Comparison of ENCODE assay signal across 29 mouse cellular contexts in the genomic region with DNA sequence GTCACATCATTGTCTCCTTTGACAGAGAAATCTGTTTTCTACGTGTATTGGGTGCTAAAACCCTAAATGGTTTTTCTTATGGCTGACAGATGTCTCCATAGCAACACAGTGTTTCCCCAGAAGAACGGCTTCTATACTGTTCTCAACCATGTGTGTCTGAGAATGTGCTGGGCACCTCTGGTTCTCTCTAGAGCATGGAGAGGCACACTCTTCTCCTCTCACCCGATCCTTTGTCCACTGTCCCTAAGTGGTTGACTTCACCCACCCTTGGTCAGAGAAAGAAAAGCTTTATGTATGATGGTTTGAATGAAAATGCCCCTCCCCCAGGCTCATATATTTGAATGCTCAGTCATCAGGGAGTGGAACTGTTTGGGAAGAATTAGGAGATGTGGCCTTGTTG. TPM values are rescaled to one million over a fixed set of nuclear protein-coding genes. Genes with fewer than 3 reads are reported as not detected.
DNase-seq lines count a peak whose midpoint lies in the region; ATAC-seq and TF ChIP-seq lines count a peak whose summit lies in the region.
"Had no signal": no experiment of that assay in that cellular context is flagged by ENCODE, and none has a peak within 500 bp of the region (broad histone marks: within the 10 kb centered on the region; RNA-seq: fewer than 3 reads in every experiment).

No protein-coding gene starts in this region.

- no peak for ATAC-seq in midbrain, postnatal 0 days (ENCODE audit: low FRiP score)
- ATAC-seq in hindbrain, embryonic 14.5 days (ENCODE audit: low FRiP score): no peak
- ATAC-seq in stomach, postnatal 0 days (ENCODE audit: low FRiP score, low TSS enrichment): no peak
- ATAC-seq: midbrain, embryonic 16.5 days had no signal

- no peaks in the 10 kb centered on the region for H3K27me3 ChIP-seq in midbrain, postnatal 0 days (ENCODE audit: insufficient read depth, low read length)
- no peaks in the 10 kb centered on the region for H3K27me3 ChIP-seq in midbrain, embryonic 10.5 days (ENCODE audit: low read depth, poor library complexity, severe bottlenecking)
- no peaks in the 10 kb centered on the region for H3K27me3 ChIP-seq in hindbrain, embryonic 14.5 days (ENCODE audit: control insufficient read depth, insufficient read depth, low read length)
- no peaks in the 10 kb centered on the region for H3K27me3 ChIP-seq in stomach, postnatal 0 days (ENCODE audit: control insufficient read depth, insufficient read depth, low read length)
- H3K27me3 ChIP-seq: heart, embryonic 12.5 days; limb, embryonic 12.5 days; liver, embryonic 15.5 days had no signal

- DNase-seq in embryo, embryonic 11 days: peak; percentile 14
- DNase-seq in embryo, embryonic 9.5 days (ENCODE audit: extremely low spot score): no peak
- DNase-seq in midbrain, postnatal 0 days (ENCODE audit: low spot score): peak; percentile 49
- DNase-seq in midbrain, embryonic 10.5 days (ENCODE audit: low spot score): no peak
- peak; percentile 32 for DNase-seq in hindbrain, embryonic 14.5 days (ENCODE audit: low spot score)
- no peak for DNase-seq in urinary bladder, postnatal 36 days (ENCODE audit: low spot score in 2 of 2)
- DNase-seq in stomach, postnatal 0 days (ENCODE audit: low spot score): no peak
- DNase-seq: adrenal gland, adult 8-10 months; cerebellum, adult 8-10 months; cerebellum, postnatal 25 days; gastrocnemius, postnatal 36 days; heart, adult 2 months; kidney, adult 18-20 months; kidney, postnatal 36 days; lung, embryonic 14.5 days; lung, postnatal 14 days; right cerebral cortex, adult 18-20 months; spleen, adult 18-20 months; thymus, postnatal 14 days had no signal

- H3K27ac ChIP-seq in midbrain, postnatal 0 days (ENCODE audit: low read depth, low read length): no peak overlapping the region
- H3K27ac ChIP-seq in midbrain, embryonic 10.5 days (replicated peaks): no peak overlapping the region
- H3K27ac ChIP-seq in hindbrain, embryonic 14.5 days: no peak overlapping the region
- no peak overlapping the region for H3K27ac ChIP-seq in stomach, postnatal 0 days (replicated peaks)
- H3K27ac ChIP-seq: heart, adult 2 months; layer of hippocampus, adult 2 months; left cerebral cortex, adult 2 months; limb, embryonic 12.5 days; liver, embryonic 15.5 days had no signal

- WGBS in midbrain, postnatal 0 days: 30% methylated on average over 3 of the region's 3 CpGs
- WGBS in midbrain, embryonic 10.5 days: 55% methylated on average over 3 of the region's 3 CpGs
- WGBS in hindbrain, embryonic 14.5 days: 10% methylated on average over 3 of the region's 3 CpGs
- WGBS in stomach, postnatal 0 days: 79% methylated on average over 3 of the region's 3 CpGs

- no peak for TF ChIP-seq CTCF in midbrain, postnatal 0 days (IDR thresholded peaks at IDR 0.05)
- TF ChIP-seq CTCF in stomach, postnatal 0 days (IDR thresholded peaks at IDR 0.05; ENCODE audit: low read depth): no peak

- no peak overlapping the region for H3K4me3 ChIP-seq in midbrain, postnatal 0 days (ENCODE audit: low read depth, low read length)
- H3K4me3 ChIP-seq in midbrain, embryonic 10.5 days: no peak overlapping the region
- no peak overlapping the region for H3K4me3 ChIP-seq in hindbrain, embryonic 14.5 days (replicated peaks; ENCODE audit: low read length)
- no peak overlapping the region for H3K4me3 ChIP-seq in stomach, postnatal 0 days (ENCODE audit: low read depth, low read length)
- H3K4me3 ChIP-seq: erythroblast, embryonic 14.5 days; heart, adult 2 months; heart, embryonic 12.5 days; layer of hippocampus, adult 2 months; left cerebral cortex, adult 2 months; limb, embryonic 12.5 days; liver, embryonic 15.5 days; myocyte had no signal

- TF ChIP-seq EP300 in stomach, postnatal 0 days (optimal IDR thresholded peaks at IDR 0.05): no peak

- H3K4me1 ChIP-seq in midbrain, postnatal 0 days (ENCODE audit: insufficient read depth, low read length): no peaks in the 10 kb centered on the region
- 0 out of 2 replicates have a peak, but pooled peaks cover 10% of the 10 kb centered on the region for H3K4me1 ChIP-seq in midbrain, embryonic 10.5 days
- H3K4me1 ChIP-seq in hindbrain, embryonic 14.5 days (replicated peaks; ENCODE audit: control insufficient read depth, insufficient read depth, low read length): no peaks in the 10 kb centered on the region
- H3K4me1 ChIP-seq in stomach, postnatal 0 days (replicated peaks; ENCODE audit: control insufficient read depth, insufficient read depth): no peaks in the 10 kb centered on the region
- H3K4me1 ChIP-seq: heart, embryonic 12.5 days; limb, embryonic 12.5 days had no signal

- no peaks in the 10 kb centered on the region for H3K9me3 ChIP-seq in midbrain, postnatal 0 days (ENCODE audit: low read length)
- no peaks in the 10 kb centered on the region for H3K9me3 ChIP-seq in midbrain, embryonic 10.5 days (replicated peaks)
- no peaks in the 10 kb centered on the region for H3K9me3 ChIP-seq in hindbrain, embryonic 14.5 days (ENCODE audit: control insufficient read depth, low read length)
- no peaks in the 10 kb centered on the region for H3K9me3 ChIP-seq in stomach, postnatal 0 days (ENCODE audit: control insufficient read depth, low read length)
- H3K9me3 ChIP-seq: G1E; heart, embryonic 12.5 days; limb, embryonic 12.5 days; liver, embryonic 15.5 days had no signal

- H3K4me2 ChIP-seq in midbrain, postnatal 0 days (ENCODE audit: low read depth, low read length, poor library complexity, severe bottlenecking): no peak overlapping the region
- no peak overlapping the region for H3K4me2 ChIP-seq in hindbrain, embryonic 14.5 days (replicated peaks)
- H3K4me2 ChIP-seq in stomach, postnatal 0 days (replicated peaks; ENCODE audit: low read depth): no peak overlapping the region
- H3K4me2 ChIP-seq: heart, embryonic 12.5 days; limb, embryonic 12.5 days; liver, embryonic 15.5 days; lung, embryonic 14.5 days; midbrain, embryonic 11.5 days had no signal

- no peaks in the 10 kb centered on the region for H3K36me3 ChIP-seq in midbrain, postnatal 0 days (ENCODE audit: insufficient read depth, low read length)
- H3K36me3 ChIP-seq in midbrain, embryonic 10.5 days: no peaks in the 10 kb centered on the region
- H3K36me3 ChIP-seq in hindbrain, embryonic 14.5 days (replicated peaks; ENCODE audit: control insufficient read depth, insufficient read depth): no peaks in the 10 kb centered on the region
- no peaks in the 10 kb centered on the region for H3K36me3 ChIP-seq in stomach, postnatal 0 days (ENCODE audit: control insufficient read depth, insufficient read depth, low read length)
- H3K36me3 ChIP-seq: G1E; heart, embryonic 12.5 days; limb, embryonic 12.5 days; liver, embryonic 15.5 days had no signal

- H3K9ac ChIP-seq in midbrain, postnatal 0 days (replicated peaks; ENCODE audit: low read length, poor library complexity, severe bottlenecking): no peak overlapping the region
- H3K9ac ChIP-seq in hindbrain, embryonic 14.5 days: no peak overlapping the region
- H3K9ac ChIP-seq in stomach, postnatal 0 days (ENCODE audit: low read length): no peak overlapping the region
- H3K9ac ChIP-seq: heart, embryonic 12.5 days; limb, embryonic 12.5 days; liver, embryonic 15.5 days; lung, embryonic 14.5 days had no signal

RNA-seq across cellular contexts. Expression of gene Aplf, which starts 8.4 kb away (rescaled TPM):
- 4.2 and 5.5 TPM in 2 replicates for total RNA-seq in midbrain, postnatal 0 days (2014; rRNA removed)
- 4.4 and 5.0 TPM in 2 replicates for polyA plus RNA-seq in midbrain, postnatal 0 days (2015; fragmentation: Nextera tagmentation; extraction: Ambion mirVana)
- 13.2 and 13.8 TPM in 2 replicates for polyA plus RNA-seq in midbrain, embryonic 10.5 days (2016; fragmentation: Nextera tagmentation; extraction: Ambion mirVana)
- 9.9 TPM in 2 replicates for polyA plus RNA-seq in hindbrain, embryonic 14.5 days (2014; fragmentation: Nextera tagmentation; extraction: Ambion mirVana)
- polyA plus RNA-seq in stomach, postnatal 0 days (2015; fragmentation: Nextera tagmentation; extraction: Ambion mirVana): 8.4 and 9.8 TPM in 2 replicates

RNA-seq across cellular contexts. Expression of gene Efcc1, which starts 50.3 kb away (rescaled TPM):
- 6.6 and 15.8 TPM in 2 replicates for total RNA-seq in midbrain, postnatal 0 days (2014; rRNA removed)
- 8.7 and 11.2 TPM in 2 replicates for polyA plus RNA-seq in midbrain, postnatal 0 days (2015; fragmentation: Nextera tagmentation; extraction: Ambion mirVana)
- polyA plus RNA-seq in midbrain, embryonic 10.5 days (2016; fragmentation: Nextera tagmentation; extraction: Ambion mirVana): 5.4 and 7.2 TPM in 2 replicates
- 6.1 and 8.0 TPM in 2 replicates for polyA plus RNA-seq in hindbrain, embryonic 14.5 days (2014; fragmentation: Nextera tagmentation; extraction: Ambion mirVana)
- polyA plus RNA-seq in stomach, postnatal 0 days (2015; fragmentation: Nextera tagmentation; extraction: Ambion mirVana): 1.1 and 1.4 TPM in 2 replicates
- polyA plus RNA-seq: erythroblast, embryonic 14.5 days; G1E had no signal

Comparison
In these comparisons a context has a peak if more than half of its experiments do, and no peak if none do; other contexts are left out.
1. DNase-seq: peak in embryo, embryonic 11 days (single experiment), midbrain, postnatal 0 days (single experiment) and hindbrain, embryonic 14.5 days (single experiment); none in embryo, embryonic 9.5 days (single experiment), midbrain, embryonic 10.5 days (single experiment), urinary bladder, postnatal 36 days (0 of 2) and stomach, postnatal 0 days (single experiment).